Mouse (Mus musculus) cerebellum, adult 2 months (tissue): ENCODE measurements at regions not wholly inside any gene's neighbourhood (a gene's known extent, or its start where the extent isn't known, plus 50 kb on each side); places are given as distances from the start of the nearest gene placed in this dataset.

Experiments used
- CTCF ChIP-seq: fragments of 200-500 bp; IDR thresholded peaks from 2 replicates; pipeline ENCODE4 v1.5.1; 2011; ENCODE audit warnings: low read depth, mild to moderate bottlenecking, control low read depth, low read length, moderate library complexity, borderline replicate concordance; ENCODE audit not compliant: insufficient read depth
- POLR2A ChIP-seq: fragments of 200-500 bp; IDR thresholded peaks from 2 replicates; pipeline ENCODE4 v1.6.1; 2011; ENCODE audit warnings: low read length, control low read depth, borderline replicate concordance; ENCODE audit not compliant: insufficient read depth

DNA sequence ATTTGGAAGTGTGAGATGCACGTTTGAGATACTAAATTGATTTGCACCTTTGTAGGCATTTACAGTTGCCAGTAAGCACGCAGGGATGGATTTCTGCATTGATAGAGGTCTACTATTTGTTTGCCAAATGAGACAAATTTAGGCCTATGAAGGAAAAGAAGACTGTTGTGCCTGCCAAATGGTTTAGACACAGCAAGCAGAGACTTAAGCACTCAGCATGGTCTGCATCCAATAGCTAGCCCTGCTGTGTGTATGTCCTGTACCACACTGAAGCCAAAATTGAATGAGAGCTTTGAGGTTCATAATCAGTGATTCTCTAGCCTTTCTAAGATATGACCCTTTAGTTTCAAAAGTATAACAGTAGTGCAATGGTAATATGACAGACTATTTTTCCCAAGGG, 74.5 kb upstream of the Zfp352 start:
- TF ChIP-seq CTCF (no peak), POLR2A (no peak)
